Mouse (Mus musculus) limb, embryonic 11.5 days (tissue): ENCODE results near the gene Ppfia4. TPM values are rescaled to one million over a fixed set of nuclear protein-coding genes. Genes with fewer than 3 reads are reported as not detected.

Source experiments
- ATAC-seq: fragments of 200-750 bp; cut with Nextera tagmentation; 2 replicates; pipeline ENCODE4 v1.8.0; 2017; ENCODE audit warnings: low read depth; ENCODE audit not compliant: insufficient number of reproducible peaks, low FRiP score, low TSS enrichment
- DNase-seq: peaks from one replicate; pipeline ENCODE4 v3.0.0-alpha.2; 2015; ENCODE audit warnings: low spot score
- H3K27ac ChIP-seq: fragments of 300-500 bp; sonication (generic); replicated peaks from 2 replicates; pipeline ENCODE4 v1.5.1; 2014; ENCODE audit warnings: low read depth, mild to moderate bottlenecking, low read length
- H3K27me3 ChIP-seq: fragments of 300-500 bp; sonication (generic); 2 replicates; pipeline ENCODE4 v1.6.1; 2014; ENCODE audit warnings: mild to moderate bottlenecking, low read length, mixed read lengths; ENCODE audit not compliant: control insufficient read depth, insufficient read depth
- H3K36me3 ChIP-seq: fragments of 300-500 bp; sonication (generic); 2 replicates; pipeline ENCODE4 v1.6.1; 2014; ENCODE audit warnings: mild to moderate bottlenecking, low read length, moderate library complexity, mixed read lengths; ENCODE audit not compliant: control insufficient read depth, insufficient read depth
- H3K4me1 ChIP-seq: fragments of 300-500 bp; sonication (generic); 2 replicates; pipeline ENCODE4 v1.6.1; 2014; ENCODE audit warnings: low read length, mixed read lengths; ENCODE audit not compliant: control insufficient read depth, insufficient read depth
- H3K4me2 ChIP-seq: fragments of 300-500 bp; sonication (generic); 2 replicates; pipeline ENCODE4 v1.6.1; 2014; ENCODE audit warnings: low read depth, mild to moderate bottlenecking, moderate library complexity; ENCODE audit not compliant: severe bottlenecking
- H3K4me3 ChIP-seq: fragments of 300-500 bp; sonication (generic); 2 replicates; pipeline ENCODE4 v1.5.1; 2014; ENCODE audit warnings: low read depth, low read length
- H3K9ac ChIP-seq: fragments of 300-500 bp; sonication (generic); 2 replicates; pipeline ENCODE4 v1.6.1; 2014; ENCODE audit warnings: mild to moderate bottlenecking, low read length
- H3K9me3 ChIP-seq: fragments of 300-500 bp; sonication (generic); 2 replicates; pipeline ENCODE4 v1.6.1; 2016; ENCODE audit warnings: low read length; ENCODE audit not compliant: control insufficient read depth
- whole genome bisulfite sequencing: fragments of 180-500 bp; shearing (Covaris S2); extraction: QIAGEN DNeasy Blood & Tissue Kit; methylation state at CpG from one replicate; pipeline ENCODE4 v1.1.7; 2014; 5-methylcytosine and 5-hydroxymethylcytosine counted together
- polyA plus RNA-seq: library from polyadenylated mRNA; unstranded; fragments of >200 nt; fragmentation: Nextera tagmentation; extraction: Ambion mirVana; gene quantifications from 2 replicates; pipeline ENCODE4 v1.2.1, GENCODE M21; 2014

The Ppfia4 gene
- polyA plus RNA-seq, 1 experiment from 2014 or later = 2.3 TPM

GRCm38 (mm10) chr1:134276823-134277222 is 55.9 kb downstream of the Ppfia4 start:
- no peak for ATAC-seq

DNA sequence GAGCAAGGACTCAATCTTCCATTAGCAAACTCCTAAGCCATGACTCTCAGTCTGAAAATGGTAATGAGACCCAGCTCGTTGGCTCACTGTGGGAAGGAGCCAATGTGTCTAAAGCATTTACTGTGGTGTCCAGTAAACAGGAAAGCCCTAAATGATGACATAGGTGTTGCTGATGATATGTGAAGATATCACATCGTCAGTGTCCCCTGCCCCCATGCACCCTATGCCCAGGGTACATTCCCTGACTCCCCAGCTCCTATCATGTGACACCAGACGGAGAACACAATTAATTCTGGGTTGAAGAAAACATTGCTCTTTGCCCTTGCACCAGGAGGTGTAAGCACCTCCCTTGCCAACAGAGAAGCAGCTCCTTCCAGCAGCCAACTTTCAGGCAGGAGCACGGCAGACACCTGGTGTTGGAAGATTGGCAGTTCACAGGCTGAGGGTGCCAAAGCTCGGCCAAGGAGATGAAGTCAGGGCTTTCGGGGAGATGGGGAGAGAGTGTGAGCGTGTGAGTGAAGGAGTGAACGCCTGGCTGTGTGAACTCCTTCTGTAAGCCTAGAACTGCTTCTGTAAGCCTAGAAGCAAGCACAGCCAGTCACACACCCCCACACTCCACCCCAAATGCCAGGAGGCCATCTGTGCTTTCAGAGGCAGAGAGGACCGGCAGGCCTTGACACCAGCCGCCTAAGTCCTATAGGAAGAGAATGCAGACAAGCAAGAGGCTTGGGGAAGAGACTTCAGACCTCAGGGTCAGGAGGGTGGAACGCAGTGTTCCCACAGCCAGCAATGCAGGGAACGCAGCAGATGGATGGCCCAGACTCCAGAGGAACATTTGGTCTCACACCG is 56.9 kb downstream of the Ppfia4 start:
- ATAC-seq (no peak), DNase-seq (no peak)
- no peaks in the 10 kb centered on the region for H3K9me3 ChIP-seq
- peaks cover 3% of the 10 kb centered on the region; the same call in 1 of the 2 replicates for H3K4me1 ChIP-seq
- WGBS = 48% methylated on average over 13 of the region's 13 CpGs
- no peaks in the 10 kb centered on the region for H3K36me3 ChIP-seq
- H3K4me2 ChIP-seq = no peak overlapping the region
- no peaks in the 10 kb centered on the region for H3K27me3 ChIP-seq
- H3K9ac ChIP-seq = no peak overlapping the region
- H3K4me3 ChIP-seq = no peak overlapping the region
- no peak overlapping the region for H3K27ac ChIP-seq

More at GRCm38 (mm10) chr1:134276823-134277222, 55.9 kb downstream of the Ppfia4 start:
- H3K4me3 ChIP-seq = no peak overlapping the region
- no peak for DNase-seq
- H3K4me1 ChIP-seq = peaks cover 3% of the 10 kb centered on the region; the same call in 1 of the 2 replicates
- no peaks in the 10 kb centered on the region for H3K27me3 ChIP-seq
- WGBS = 83% methylated on average over 7 of the region's 7 CpGs
- H3K27ac ChIP-seq = no peak overlapping the region
- no peaks in the 10 kb centered on the region for H3K36me3 ChIP-seq
- H3K4me2 ChIP-seq = no peak overlapping the region
- no peak overlapping the region for H3K9ac ChIP-seq
- H3K9me3 ChIP-seq = no peaks in the 10 kb centered on the region

- Histone ChIP-seq H3K4me3 (no peak overlapping the region), H3K9me3 (no peaks in the 10 kb centered on the region), H3K27me3 (no peaks in the 10 kb centered on the region), H3K36me3 (no peaks in the 10 kb centered on the region), H3K9ac (no peak overlapping the region), H3K27ac (no peak overlapping the region), H3K4me2 (no peak overlapping the region), H3K4me1 (peaks cover 3% of the 10 kb centered on the region; the same call in 1 of the 2 replicates)
- ATAC-seq (no peak), DNase-seq (no peak)
- WGBS = 66% methylated on average over 7 of the region's 7 CpGs
Measured at GRCm38 (mm10) chr1:134274483-134274920, 58.2 kb downstream of the Ppfia4 start.

DNA sequence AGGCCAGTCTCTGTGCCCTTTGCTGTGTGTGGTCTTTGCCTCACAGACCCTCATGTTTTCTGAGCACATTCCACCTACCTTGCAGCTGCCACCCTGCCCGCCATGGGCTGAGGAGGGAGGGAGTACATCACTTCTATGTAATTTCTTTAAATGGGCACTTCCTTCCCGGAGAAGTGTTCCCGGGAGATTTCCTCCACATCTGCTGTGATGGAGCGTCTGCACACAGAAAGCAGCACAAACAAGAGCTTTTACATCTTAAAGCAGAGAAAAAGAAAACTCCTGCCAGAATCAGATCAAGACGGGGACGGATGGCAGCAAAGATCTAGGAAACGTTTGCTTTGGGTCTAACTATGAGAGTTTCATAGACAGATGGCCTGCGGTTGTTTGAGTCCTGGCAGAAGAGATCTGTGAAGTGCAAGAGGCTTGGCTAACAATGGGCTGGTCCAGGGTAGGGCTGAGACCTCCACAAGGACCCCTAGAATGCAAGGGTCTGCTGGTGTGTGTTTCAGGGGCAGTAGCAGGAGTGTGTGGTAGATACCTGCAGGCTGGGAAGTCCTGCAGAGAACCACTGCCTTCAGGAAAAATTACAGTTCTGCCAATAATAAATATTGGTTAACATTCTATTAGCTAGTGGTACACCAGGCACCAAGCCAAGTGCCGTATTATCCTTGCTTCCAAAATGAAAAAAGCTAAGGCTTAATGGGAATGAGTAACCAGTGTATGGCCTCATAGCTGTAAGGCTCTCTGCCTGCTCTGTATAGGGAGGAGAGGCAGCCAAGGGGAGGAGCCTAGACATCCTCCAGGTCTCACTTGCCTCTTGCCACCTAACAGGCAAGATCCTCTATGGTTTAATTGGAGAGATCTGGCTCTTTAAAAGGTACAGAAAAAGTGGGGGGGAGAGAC is 59.0 kb downstream of the Ppfia4 start:
- H3K4me1 ChIP-seq = peaks cover 3% of the 10 kb centered on the region; the same call in 1 of the 2 replicates
- no peak overlapping the region for H3K4me2 ChIP-seq
- no peak for DNase-seq
- no peaks in the 10 kb centered on the region for H3K27me3 ChIP-seq
- 66% methylated on average over 9 of the region's 9 CpGs for WGBS
- H3K9ac ChIP-seq = no peak overlapping the region
- no peak for ATAC-seq
- H3K9me3 ChIP-seq = no peaks in the 10 kb centered on the region
- no peaks in the 10 kb centered on the region for H3K36me3 ChIP-seq
- no peak overlapping the region for H3K27ac ChIP-seq
- H3K4me3 ChIP-seq = no peak overlapping the region

GRCm38 (mm10) chr1:134272754-134273250 is 59.9 kb downstream of the Ppfia4 start:
- H3K9ac ChIP-seq = no peak overlapping the region
- no peaks in the 10 kb centered on the region for H3K9me3 ChIP-seq
- ATAC-seq (no peak), DNase-seq (no peak)
- H3K27ac ChIP-seq = no peak overlapping the region
- no peak overlapping the region for H3K4me2 ChIP-seq
- WGBS = 86% methylated on average over 5 of the region's 5 CpGs
- no peak overlapping the region for H3K4me3 ChIP-seq
- no peaks in the 10 kb centered on the region for H3K36me3 ChIP-seq
- H3K4me1 ChIP-seq = peaks cover 3% of the 10 kb centered on the region; the same call in 1 of the 2 replicates
- H3K27me3 ChIP-seq = no peaks in the 10 kb centered on the region

- Histone ChIP-seq H3K9me3 (no peaks in the 10 kb centered on the region), H3K27ac (no peak overlapping the region), H3K9ac (no peak overlapping the region), H3K36me3 (no peaks in the 10 kb centered on the region), H3K27me3 (no peaks in the 10 kb centered on the region), H3K4me1 (no peaks in the 10 kb centered on the region), H3K4me3 (no peak overlapping the region), H3K4me2 (no peak overlapping the region)
- 70% methylated on average over 7 of the region's 7 CpGs for WGBS
- DNase-seq (no peak), ATAC-seq (no peak)
Measured at GRCm38 (mm10) chr1:134270026-134270425, 62.7 kb downstream of the Ppfia4 start.

GRCm38 (mm10) chr1:134265797-134266196 is 66.9 kb downstream of the Ppfia4 start:
- H3K27me3 ChIP-seq = no peaks in the 10 kb centered on the region
- H3K4me3 ChIP-seq = no peak overlapping the region
- H3K9ac ChIP-seq = no peak overlapping the region
- no peak overlapping the region for H3K27ac ChIP-seq
- no peaks in the 10 kb centered on the region for H3K36me3 ChIP-seq
- no peak overlapping the region for H3K4me2 ChIP-seq
- DNase-seq (no peak), ATAC-seq (no peak)
- no peaks in the 10 kb centered on the region for H3K9me3 ChIP-seq
- 49% methylated on average over 2 of the region's 2 CpGs for WGBS
- H3K4me1 ChIP-seq = no peaks in the 10 kb centered on the region

DNA sequence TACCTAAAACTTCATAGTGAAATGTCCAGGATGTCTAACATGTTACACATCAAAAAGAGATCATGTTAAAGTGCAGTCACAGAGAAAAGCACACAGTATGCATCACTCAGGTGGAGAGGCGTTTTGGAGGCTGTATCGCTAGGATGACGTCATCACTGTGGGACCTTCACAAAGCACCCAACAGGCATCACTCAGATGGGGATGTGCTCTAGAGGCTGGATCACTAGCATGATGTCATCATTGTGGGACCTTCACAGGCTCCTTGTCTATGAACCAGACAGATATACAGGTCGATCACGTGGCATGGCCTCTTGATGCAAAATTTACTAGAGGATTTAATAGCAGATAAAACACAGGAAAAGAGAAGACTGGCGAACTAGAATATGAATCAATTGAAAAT is 68.4 kb downstream of the Ppfia4 start:
- no peak overlapping the region for H3K4me2 ChIP-seq
- no peak overlapping the region for H3K4me3 ChIP-seq
- no peak overlapping the region for H3K27ac ChIP-seq
- no peaks in the 10 kb centered on the region for H3K9me3 ChIP-seq
- no peak for ATAC-seq
- WGBS = 93% methylated on average over 6 of the region's 6 CpGs
- H3K9ac ChIP-seq = no peak overlapping the region
- no peaks in the 10 kb centered on the region for H3K27me3 ChIP-seq
- H3K36me3 ChIP-seq = no peaks in the 10 kb centered on the region
- DNase-seq = no peak
- no peaks in the 10 kb centered on the region for H3K4me1 ChIP-seq
